Mouse (Mus musculus): Measurements from ENCODE around the gene Dgkd. TPM values are rescaled to one million over a fixed set of nuclear protein-coding genes. Genes with fewer than 3 reads are reported as not detected.

The Dgkd gene
- polyA plus RNA-seq, 1 experiment, result 32.1 TPM

GRCm38 (mm10) chr1:87960752-87961151 lies 107.7 kb downstream of the Dgkd start:
- H3K27me3 ChIP-seq (replicated peaks; ENCODE audit: control insufficient read depth, insufficient read depth, low read length), result no peaks in the 10 kb centered on the region
- no peak for TF ChIP-seq POLR2A (IDR thresholded peaks at IDR 0.05; ENCODE audit: low read depth, low read length)
- H3K4me1 ChIP-seq (ENCODE audit: control insufficient read depth, insufficient read depth, low read length), result no peaks in the 10 kb centered on the region; the same call in 1 of the 2 replicates
- no peak overlapping the region for H3K27ac ChIP-seq (ENCODE audit: insufficient read depth, low read depth, low read length)
- no peak overlapping the region for H3K4me3 ChIP-seq (ENCODE audit: insufficient read depth, low read depth, low read length)
- DNase-seq, result no peak
- 83% methylated on average over 4 of the region's 4 CpGs for WGBS
- H3K36me3 ChIP-seq (ENCODE audit: control insufficient read depth, insufficient read depth, low read length), result peaks cover 4% of the 10 kb centered on the region

- no peak overlapping the region for H3K4me3 ChIP-seq (ENCODE audit: insufficient read depth, low read depth, low read length)
- H3K27ac ChIP-seq (ENCODE audit: insufficient read depth, low read depth, low read length), result no peak overlapping the region
- H3K27me3 ChIP-seq (replicated peaks; ENCODE audit: control insufficient read depth, insufficient read depth, low read length), result no peaks in the 10 kb centered on the region
- TF ChIP-seq CTCF (conservative IDR thresholded peaks at IDR 0.05; ENCODE audit: insufficient read depth, insufficient read length, low read depth, low read length) (no peak), POLR2A (IDR thresholded peaks at IDR 0.05; ENCODE audit: low read depth, low read length) (no peak)
- no peak for DNase-seq
- H3K36me3 ChIP-seq (ENCODE audit: control insufficient read depth, insufficient read depth, low read length), result peaks cover 3% of the 10 kb centered on the region
- no peaks in the 10 kb centered on the region; the same call in 1 of the 2 replicates for H3K4me1 ChIP-seq (ENCODE audit: control insufficient read depth, insufficient read depth, low read length)
- 80% methylated on average over 2 of the region's 2 CpGs for WGBS
These were observed 108.5 kb downstream of the Dgkd start for GRCm38 (mm10) chr1:87961459-87962167.

- WGBS, result 92% methylated on average over 4 of the region's 4 CpGs
- no peak overlapping the region for H3K27ac ChIP-seq (ENCODE audit: insufficient read depth, low read depth, low read length)
- H3K27me3 ChIP-seq (replicated peaks; ENCODE audit: control insufficient read depth, insufficient read depth, low read length), result no peaks in the 10 kb centered on the region
- TF ChIP-seq POLR2A (IDR thresholded peaks at IDR 0.05; ENCODE audit: low read depth, low read length) (no peak), CTCF (conservative IDR thresholded peaks at IDR 0.05; ENCODE audit: insufficient read depth, insufficient read length, low read depth, low read length) (no peak)
- no peak overlapping the region for H3K4me3 ChIP-seq (ENCODE audit: insufficient read depth, low read depth, low read length)
- H3K4me1 ChIP-seq (ENCODE audit: control insufficient read depth, insufficient read depth, low read length), result no peaks in the 10 kb centered on the region; the same call in 1 of the 2 replicates
- peaks cover under 1% of the 10 kb centered on the region for H3K36me3 ChIP-seq (ENCODE audit: control insufficient read depth, insufficient read depth, low read length)
- DNase-seq, result no peak
These were observed 117.3 kb downstream of the Dgkd start for GRCm38 (mm10) chr1:87970381-87970780.

DNA sequence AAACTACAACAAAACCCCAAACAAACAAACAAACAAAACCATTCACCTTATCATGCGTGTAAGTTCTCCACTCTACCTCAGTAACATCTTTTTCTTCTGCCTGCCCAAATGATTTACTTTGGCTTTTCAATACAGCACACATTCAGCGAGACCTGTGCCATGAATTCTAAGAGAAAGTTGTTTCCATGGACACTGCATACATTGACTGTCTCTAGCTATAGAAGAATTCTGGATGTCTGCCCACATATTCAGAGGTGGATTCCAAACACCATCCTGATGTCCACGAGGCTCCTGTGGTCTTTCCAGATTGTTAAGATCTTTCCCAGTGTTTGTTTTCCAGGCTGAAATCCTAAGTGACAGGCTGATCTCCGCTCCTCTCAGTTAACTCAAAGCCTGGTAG lies 129.2 kb downstream of the Dgkd start:
- no peak for DNase-seq
- WGBS, result 83% methylated on average over 4 of the region's 4 CpGs
- Histone ChIP-seq H3K4me3 (ENCODE audit: insufficient read depth, low read depth, low read length) (no peak overlapping the region), H3K36me3 (ENCODE audit: control insufficient read depth, insufficient read depth, low read length) (peaks cover 19% of the 10 kb centered on the region), H3K4me1 (ENCODE audit: control insufficient read depth, insufficient read depth, low read length) (no peaks in the 10 kb centered on the region), H3K27me3 (replicated peaks; ENCODE audit: control insufficient read depth, insufficient read depth, low read length) (no peaks in the 10 kb centered on the region), H3K27ac (ENCODE audit: insufficient read depth, low read depth, low read length) (no peak overlapping the region)
- no peak for TF ChIP-seq POLR2A (IDR thresholded peaks at IDR 0.05; ENCODE audit: low read depth, low read length)
- TF ChIP-seq CTCF (conservative IDR thresholded peaks at IDR 0.05; ENCODE audit: insufficient read depth, insufficient read length, low read depth, low read length), result no peak

DNA sequence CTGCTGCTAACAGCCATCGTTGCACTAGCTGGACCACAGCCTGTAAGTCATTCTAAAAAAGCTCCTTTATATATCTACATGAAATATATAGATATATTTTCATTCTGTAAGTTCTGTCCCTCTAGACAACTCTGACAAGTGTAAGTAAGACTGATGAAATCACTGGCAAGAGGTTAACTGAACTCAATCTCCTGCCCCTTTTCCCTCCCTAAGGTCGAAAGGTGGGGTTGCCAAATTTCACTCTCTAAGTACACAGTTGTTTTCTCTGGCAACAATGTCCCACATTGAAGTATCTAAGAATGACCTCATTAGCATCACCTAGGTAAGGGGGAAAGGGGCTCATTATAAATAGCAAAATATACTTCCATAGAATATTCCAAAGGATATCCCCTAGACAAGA lies 139.6 kb downstream of the Dgkd start:
- WGBS, result 99% methylated on average over 2 of the region's 2 CpGs
- no peak overlapping the region for H3K4me3 ChIP-seq (ENCODE audit: insufficient read depth, low read depth, low read length)
- H3K27me3 ChIP-seq (replicated peaks; ENCODE audit: control insufficient read depth, insufficient read depth, low read length), result no peaks in the 10 kb centered on the region
- no peak for TF ChIP-seq CTCF (conservative IDR thresholded peaks at IDR 0.05; ENCODE audit: insufficient read depth, insufficient read length, low read depth, low read length)
- no peak for TF ChIP-seq POLR2A (IDR thresholded peaks at IDR 0.05; ENCODE audit: low read depth, low read length)
- H3K27ac ChIP-seq (ENCODE audit: insufficient read depth, low read depth, low read length), result no peak overlapping the region
- DNase-seq, result no peak
- peaks cover 15% of the 10 kb centered on the region; the same call in 1 of the 2 replicates for H3K36me3 ChIP-seq (ENCODE audit: control insufficient read depth, insufficient read depth, low read length)
- H3K4me1 ChIP-seq (ENCODE audit: control insufficient read depth, insufficient read depth, low read length), result no peaks in the 10 kb centered on the region

Other genes starting within 250 kb of the Dgkd start
- gene Inpp5d, start 233.0 kb upstream of the Dgkd start, polyA plus RNA-seq (2012; rRNA removed), result 18.6 and 20.0 TPM in 2 replicates
- 19.8 and 20.0 TPM in 2 replicates for gene Atg16l1, start 97.4 kb upstream of the Dgkd start, polyA plus RNA-seq (2012; rRNA removed)
- 0.16 and 0.34 TPM in 2 replicates for gene Sag, start 49.6 kb upstream of the Dgkd start, polyA plus RNA-seq (2012; rRNA removed)
- gene Usp40, start 155.3 kb downstream of the Dgkd start, polyA plus RNA-seq (2012; rRNA removed), result 10.0 and 10.1 TPM in 2 replicates
- gene Ugt1a10, start 202.1 kb downstream of the Dgkd start, polyA plus RNA-seq (2012; rRNA removed), result 129 and 166 TPM in 2 replicates
- gene Ugt1a9, start 217.5 kb downstream of the Dgkd start, polyA plus RNA-seq (2012; rRNA removed), result 3.2 and 5.1 TPM in 2 replicates
- gene Ugt1a8, start 234.5 kb downstream of the Dgkd start, polyA plus RNA-seq (2012; rRNA removed), result 0.20 and 0.22 TPM in 2 replicates
- gene Ugt1a7c, start 241.8 kb downstream of the Dgkd start, polyA plus RNA-seq (2012; rRNA removed), result 85.2 and 96.9 TPM in 2 replicates
- 8.5 and 10.5 TPM in 2 replicates for gene Ugt1a6b, start 250.0 kb downstream of the Dgkd start, polyA plus RNA-seq (2012; rRNA removed)